Mouse (Mus musculus): ENCODE results near the gene Pus1. TPM values are rescaled to one million over a fixed set of nuclear protein-coding genes. Genes with fewer than 3 reads are reported as not detected.

Pus1 gene
- total and polyA plus RNA-seq, 3 experiments, result 107 to 248 (median 117) TPM

- no peak for DNase-seq (ENCODE audit: low read depth, low spot score)
- no peak overlapping the region for H3K27ac ChIP-seq (ENCODE audit: control insufficient read depth, low read depth, low read length)
- H3K9ac ChIP-seq (ENCODE audit: control insufficient read depth, low read depth, low read length, poor library complexity, severe bottlenecking), result no peak overlapping the region
- no peaks in the 10 kb centered on the region for H3K27me3 ChIP-seq (ENCODE audit: control insufficient read depth in 1 of 2, insufficient read depth in 2 of 2, low read length in 2 of 2)
- H3K4me3 ChIP-seq (ENCODE audit: control insufficient read depth in 1 of 2, insufficient read depth in 1 of 2, low read depth in 2 of 2, low read length in 2 of 2), result no peak overlapping the region
- no peaks in the 10 kb centered on the region for H3K4me1 ChIP-seq (ENCODE audit: control insufficient read depth in 1 of 2, insufficient read depth in 2 of 2, low read length in 2 of 2)
- H3K36me3 ChIP-seq (ENCODE audit: control insufficient read depth in 1 of 2, insufficient read depth in 2 of 2, low read length in 2 of 2), result no peaks in the 10 kb centered on the region; a peak in 1 of 4 replicates
- H3K79me2 ChIP-seq (ENCODE audit: control insufficient read depth, insufficient read depth, low read length, poor library complexity), result no peaks in the 10 kb centered on the region
- TF ChIP-seq MYC (IDR thresholded peaks at IDR 0.05; ENCODE audit: low read depth, low read length), result no peak
- TF ChIP-seq USF1 (IDR thresholded peaks at IDR 0.05; ENCODE audit: low read depth, low read length), result no peak
- no peak for TF ChIP-seq JUND (IDR thresholded peaks at IDR 0.05; ENCODE audit: low read depth, low read length)
- no peak for TF ChIP-seq KAT2A (conservative IDR thresholded peaks at IDR 0.05; ENCODE audit: low read depth, low read length)
- no peak for TF ChIP-seq EP300 (IDR thresholded peaks at IDR 0.05; ENCODE audit: low read depth in 1 of 2, low read length in 2 of 2)
- no peak for TF ChIP-seq USF2 (IDR thresholded peaks at IDR 0.05; ENCODE audit: borderline replicate concordance in 1 of 2, insufficient read depth in 1 of 2, low read depth in 1 of 2, low read length in 2 of 2)
- TF ChIP-seq CTCF (IDR thresholded peaks at IDR 0.05 in 2 of 3, conservative IDR thresholded peaks at IDR 0.05 in 1 of 3; ENCODE audit: control insufficient read depth in 1 of 3, insufficient read depth in 1 of 3, low read depth in 2 of 3, low read length in 3 of 3, poor library complexity in 1 of 3, severe bottlenecking in 1 of 3), result no peak
- TF ChIP-seq POLR2A (IDR thresholded peaks at IDR 0.05; ENCODE audit: control insufficient read depth in 1 of 2, insufficient read depth in 1 of 2, low read depth in 1 of 2, low read length in 2 of 2, poor library complexity in 1 of 2), result no peak
- no peak for TF ChIP-seq HCFC1 (IDR thresholded peaks at IDR 0.05; ENCODE audit: low read depth, low read length)
- TF ChIP-seq MAZ (IDR thresholded peaks at IDR 0.05; ENCODE audit: low read depth, low read length), result no peak
- no peak for TF ChIP-seq MYB (IDR thresholded peaks at IDR 0.05; ENCODE audit: low read depth, low read length)
- H3K9me3 ChIP-seq (replicated peaks; ENCODE audit: insufficient read depth, low read length), result no peaks in the 10 kb centered on the region
Measured at GRCm38 (mm10) chr5:110794363-110794762, 13.9 kb upstream of the Pus1 start.

GRCm38 (mm10) chr5:110788684-110789083, 8.2 kb upstream of the Pus1 start:
- Histone ChIP-seq H3K27ac (ENCODE audit: control insufficient read depth, low read depth, low read length) (no peak overlapping the region), H3K79me2 (ENCODE audit: control insufficient read depth, insufficient read depth, low read length, poor library complexity) (no peaks in the 10 kb centered on the region), H3K4me1 (ENCODE audit: control insufficient read depth in 1 of 2, insufficient read depth in 2 of 2, low read length in 2 of 2) (no peaks in the 10 kb centered on the region), H3K27me3 (ENCODE audit: control insufficient read depth in 1 of 2, insufficient read depth in 2 of 2, low read length in 2 of 2) (no peaks in the 10 kb centered on the region), H3K9ac (ENCODE audit: control insufficient read depth, low read depth, low read length, poor library complexity, severe bottlenecking) (no peak overlapping the region), H3K9me3 (replicated peaks; ENCODE audit: insufficient read depth, low read length) (no peaks in the 10 kb centered on the region), H3K4me3 (ENCODE audit: control insufficient read depth in 1 of 2, insufficient read depth in 1 of 2, low read depth in 2 of 2, low read length in 2 of 2) (no peak overlapping the region), H3K36me3 (ENCODE audit: control insufficient read depth in 1 of 2, insufficient read depth in 2 of 2, low read length in 2 of 2) (no peaks in the 10 kb centered on the region)
- DNase-seq (ENCODE audit: low read depth, low spot score), result peak; percentile 67
- TF ChIP-seq MAX (IDR thresholded peaks at IDR 0.05; ENCODE audit: low read length) (no peak), RAD21 (IDR thresholded peaks at IDR 0.05; ENCODE audit: low read depth, low read length) (peak; percentile 66), ZC3H11A (IDR thresholded peaks at IDR 0.05; ENCODE audit: low read depth, low read length) (peak; percentile 63), SMC3 (IDR thresholded peaks at IDR 0.05; ENCODE audit: low read depth, low read length) (peak; percentile 77), JUND (IDR thresholded peaks at IDR 0.05; ENCODE audit: low read depth, low read length) (no peak), CTCF (IDR thresholded peaks at IDR 0.05 in 2 of 3, conservative IDR thresholded peaks at IDR 0.05 in 1 of 3; ENCODE audit: control insufficient read depth in 1 of 3, insufficient read depth in 1 of 3, low read depth in 2 of 3, low read length in 3 of 3, poor library complexity in 1 of 3, severe bottlenecking in 1 of 3) (peak; percentile 62 to 83 (median 72))

Data from MEL (cell line).